ENCODE assay signal across 7 mouse cellular contexts in genomic region chr6:37442781-37443180, GRCm38 (mm10). TPM values are rescaled to one million over a fixed set of nuclear protein-coding genes. Genes with fewer than 3 reads are reported as not detected.
A peak's percentile ranks its signal among the peaks of the same experiment; 100 is the strongest.
DNase-seq lines count a peak whose midpoint lies in the region; ATAC-seq lines count a peak whose summit lies in the region.

No protein-coding gene starts in this region.

- H3K27ac ChIP-seq in lung, embryonic 16.5 days (ENCODE audit: low read length) = peak overlapping the region; percentile 85
- H3K27ac ChIP-seq in forebrain, embryonic 11.5 days (ENCODE audit: low read depth, low read length) = no peak overlapping the region
- peak overlapping the region; percentile 80 for H3K27ac ChIP-seq in limb, embryonic 12.5 days
- H3K27ac ChIP-seq in stomach, embryonic 14.5 days (ENCODE audit: low read length) = no peak overlapping the region; the same call in 1 of the 2 replicates

- H3K4me2 ChIP-seq in lung, embryonic 16.5 days (ENCODE audit: low read depth, low read length) = peak overlapping the region; percentile 54
- H3K4me2 ChIP-seq in forebrain, embryonic 11.5 days (ENCODE audit: low read depth, low read length, severe bottlenecking) = peak overlapping the region; percentile 48
- peak overlapping the region; percentile 53 for H3K4me2 ChIP-seq in limb, embryonic 12.5 days
- peak overlapping the region; percentile 39 for H3K4me2 ChIP-seq in stomach, embryonic 14.5 days (replicated peaks; ENCODE audit: low read depth, low read length)

- H3K4me3 ChIP-seq in lung, embryonic 16.5 days (ENCODE audit: low read length) = peak overlapping the region; percentile 50
- peak overlapping the region; percentile 75 for H3K4me3 ChIP-seq in forebrain, embryonic 11.5 days (ENCODE audit: low read depth, low read length)
- peak overlapping the region; percentile 89 for H3K4me3 ChIP-seq in limb, embryonic 12.5 days (replicated peaks)
- H3K4me3 ChIP-seq in stomach, embryonic 14.5 days (ENCODE audit: low read depth, low read length) = peak overlapping the region; percentile 60

- 35% methylated on average over 4 of the region's 4 CpGs for WGBS in lung, embryonic 16.5 days
- WGBS in forebrain, embryonic 11.5 days = 47% methylated on average over 4 of the region's 4 CpGs
- WGBS in limb, embryonic 12.5 days = 47% methylated on average over 4 of the region's 4 CpGs
- WGBS in stomach, embryonic 14.5 days = 39% methylated on average over 4 of the region's 4 CpGs

- H3K9me3 ChIP-seq in lung, embryonic 16.5 days (ENCODE audit: control insufficient read depth, low read length) = no peaks in the 10 kb centered on the region
- H3K9me3 ChIP-seq in forebrain, embryonic 11.5 days (ENCODE audit: control insufficient read depth, low read length) = no peaks in the 10 kb centered on the region
- no peaks in the 10 kb centered on the region for H3K9me3 ChIP-seq in limb, embryonic 12.5 days
- no peaks in the 10 kb centered on the region for H3K9me3 ChIP-seq in stomach, embryonic 14.5 days (ENCODE audit: control insufficient read depth, low read depth, low read length)

- no peak for DNase-seq in lung, postnatal 14 days
- DNase-seq in forebrain, embryonic 11.5 days (ENCODE audit: low spot score) = no peak
- no peak for DNase-seq in frontal cortex, postnatal 14 days (ENCODE audit: low spot score in 2 of 2)
- DNase-seq in urinary bladder, postnatal 14 days (ENCODE audit: low spot score) = no peak

- H3K36me3 ChIP-seq in lung, embryonic 16.5 days (ENCODE audit: control insufficient read depth, insufficient read depth, low read length) = 0 out of 2 replicates have a peak, but pooled peaks cover 2% of the 10 kb centered on the region
- H3K36me3 ChIP-seq in forebrain, embryonic 11.5 days (ENCODE audit: control insufficient read depth, insufficient read depth, low read length) = no peaks in the 10 kb centered on the region
- no peaks in the 10 kb centered on the region for H3K36me3 ChIP-seq in limb, embryonic 12.5 days
- H3K36me3 ChIP-seq in stomach, embryonic 14.5 days (ENCODE audit: control insufficient read depth, insufficient read depth, low read length) = no peaks in the 10 kb centered on the region

- peak overlapping the region; percentile 62 for H3K9ac ChIP-seq in lung, embryonic 16.5 days (ENCODE audit: low read length)
- peak overlapping the region; percentile 53 for H3K9ac ChIP-seq in forebrain, embryonic 11.5 days (ENCODE audit: low read length)
- H3K9ac ChIP-seq in limb, embryonic 12.5 days (replicated peaks) = 0 out of 2 replicates have a peak overlapping the region, but pooled peaks have one; percentile 37
- H3K9ac ChIP-seq in stomach, embryonic 14.5 days (replicated peaks; ENCODE audit: low read depth, low read length) = no peak overlapping the region; the same call in 1 of the 2 replicates

- no peaks in the 10 kb centered on the region for H3K27me3 ChIP-seq in lung, embryonic 16.5 days (ENCODE audit: control insufficient read depth, insufficient read depth, low read depth, low read length)
- H3K27me3 ChIP-seq in forebrain, embryonic 11.5 days (ENCODE audit: control insufficient read depth, insufficient read depth, low read length) = no peaks in the 10 kb centered on the region
- no peaks in the 10 kb centered on the region for H3K27me3 ChIP-seq in limb, embryonic 12.5 days
- H3K27me3 ChIP-seq in stomach, embryonic 14.5 days (ENCODE audit: control insufficient read depth, insufficient read depth, low read length) = no peaks in the 10 kb centered on the region

- peaks cover 23% of the 10 kb centered on the region for H3K4me1 ChIP-seq in lung, embryonic 16.5 days (replicated peaks; ENCODE audit: control insufficient read depth, insufficient read depth, low read length)
- peaks cover 6% of the 10 kb centered on the region; the same call in 1 of the 2 replicates for H3K4me1 ChIP-seq in forebrain, embryonic 11.5 days (replicated peaks; ENCODE audit: control insufficient read depth, insufficient read depth, low read length)
- peaks cover 28% of the 10 kb centered on the region for H3K4me1 ChIP-seq in limb, embryonic 12.5 days (replicated peaks)
- peaks cover 22% of the 10 kb centered on the region for H3K4me1 ChIP-seq in stomach, embryonic 14.5 days (ENCODE audit: control insufficient read depth, insufficient read depth, low read length)

- no peak for ATAC-seq in lung, embryonic 16.5 days (ENCODE audit: low read depth)
- no peak for ATAC-seq in forebrain, embryonic 11.5 days (replicated peaks; ENCODE audit: low FRiP score)
- no peak for ATAC-seq in limb, embryonic 12.5 days (ENCODE audit: insufficient number of reproducible peaks, insufficient read depth, low FRiP score, low TSS enrichment, low read depth)
- no peak for ATAC-seq in stomach, embryonic 14.5 days (ENCODE audit: insufficient number of reproducible peaks, insufficient read depth, low FRiP score, low read depth)

RNA-seq across cellular contexts. Expression of gene Creb3l2, which starts 0.8 kb away (rescaled TPM):
- 27.8 and 31.1 TPM in 2 replicates for polyA plus RNA-seq in lung, embryonic 16.5 days (2015; fragmentation: Nextera tagmentation; extraction: Ambion mirVana)
- 5.8 and 6.9 TPM in 2 replicates for polyA plus RNA-seq in forebrain, embryonic 11.5 days (2014; fragmentation: Nextera tagmentation; extraction: Ambion mirVana)
- 26.4 and 30.7 TPM in 2 replicates for polyA plus RNA-seq in limb, embryonic 12.5 days (2016; fragmentation: Nextera tagmentation; extraction: Ambion mirVana)
- polyA plus RNA-seq in stomach, embryonic 14.5 days (2014; fragmentation: Nextera tagmentation; extraction: Ambion mirVana) = 28.7 and 29.6 TPM in 2 replicates

Comparison
In these comparisons a context has a peak if more than half of its experiments do, and no peak if none do; other contexts are left out.
1. H3K27ac ChIP-seq: peak in lung, embryonic 16.5 days (single experiment) and limb, embryonic 12.5 days (single experiment); none in forebrain, embryonic 11.5 days (single experiment) and stomach, embryonic 14.5 days (single experiment).
2. Peak in every context shown above with its lines, with median percentiles within 50 percentile points of each other: H3K4me2 ChIP-seq and H3K4me3 ChIP-seq.